In the genomic region with DNA sequence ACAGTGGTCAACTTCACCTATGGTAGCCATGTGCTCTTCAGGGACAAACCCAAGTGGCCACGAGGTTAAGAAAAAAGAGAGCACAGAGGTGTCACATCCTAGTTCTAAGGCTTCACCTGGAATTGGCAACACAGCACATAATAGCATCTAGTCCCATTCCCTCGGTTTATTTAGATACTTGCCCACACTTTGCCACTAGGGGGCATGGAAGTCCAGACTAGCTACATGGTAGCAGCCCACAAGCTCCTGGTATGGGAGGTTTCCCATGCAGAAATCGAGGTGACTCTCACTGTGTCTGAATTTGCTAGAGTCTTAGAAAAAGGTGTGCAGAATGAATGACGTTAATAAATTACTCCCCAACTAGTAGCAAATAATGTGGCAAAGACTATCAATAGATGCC, we compare ENCODE assay signal across 9 mouse cellular contexts. TPM values are rescaled to one million over a fixed set of nuclear protein-coding genes. Genes with fewer than 3 reads are reported as not detected.
DNase-seq lines count a peak whose midpoint lies in the region; ATAC-seq and TF ChIP-seq lines count a peak whose summit lies in the region.
"Had no signal": no experiment of that assay in that cellular context is flagged by ENCODE, and none has a peak within 500 bp of the region (broad histone marks: within the 10 kb centered on the region; RNA-seq: fewer than 3 reads in every experiment).

No protein-coding gene starts in this region.

- no peak overlapping the region for H3K27ac ChIP-seq in limb, embryonic 12.5 days
- H3K27ac ChIP-seq in midbrain, embryonic 16.5 days (ENCODE audit: low read length), result no peak overlapping the region
- no peak overlapping the region for H3K27ac ChIP-seq in stomach, postnatal 0 days (replicated peaks)
- H3K27ac ChIP-seq: embryonic facial prominence, embryonic 15.5 days had no signal

- 23% methylated on average over 4 of the region's 4 CpGs for WGBS in limb, embryonic 12.5 days
- 20% methylated on average over 4 of the region's 4 CpGs for WGBS in midbrain, embryonic 16.5 days
- 6% methylated on average over 4 of the region's 4 CpGs for WGBS in stomach, postnatal 0 days

- peak; percentile 56; the same call in 1 of the 2 replicates for ATAC-seq in limb, embryonic 12.5 days (ENCODE audit: insufficient number of reproducible peaks, insufficient read depth, low FRiP score, low TSS enrichment, low read depth)
- peak; percentile 66; the same call in 1 of the 2 replicates for ATAC-seq in midbrain, embryonic 16.5 days
- ATAC-seq in stomach, postnatal 0 days (ENCODE audit: low FRiP score, low TSS enrichment), result peak; percentile 69

- H3K4me3 ChIP-seq in limb, embryonic 12.5 days (replicated peaks), result no peak overlapping the region
- H3K4me3 ChIP-seq in midbrain, embryonic 16.5 days (ENCODE audit: low read depth, low read length), result no peak overlapping the region
- H3K4me3 ChIP-seq in stomach, postnatal 0 days (ENCODE audit: low read depth, low read length), result no peak overlapping the region
- H3K4me3 ChIP-seq: embryonic facial prominence, embryonic 15.5 days had no signal

- peaks cover 2% of the 10 kb centered on the region; the same call in 1 of the 2 replicates for H3K36me3 ChIP-seq in limb, embryonic 12.5 days
- H3K36me3 ChIP-seq in midbrain, embryonic 16.5 days (ENCODE audit: control insufficient read depth, insufficient read depth, low read length), result no peaks in the 10 kb centered on the region
- no peaks in the 10 kb centered on the region; the same call in 1 of the 2 replicates for H3K36me3 ChIP-seq in stomach, postnatal 0 days (ENCODE audit: control insufficient read depth, insufficient read depth, low read length)
- H3K36me3 ChIP-seq: embryonic facial prominence, embryonic 15.5 days had no signal

- peak; percentile 68 for DNase-seq in A20 (ENCODE audit: low read depth, low spot score)
- DNase-seq in T-cell, adult 2 months (ENCODE audit: low spot score), result peak; percentile 62
- DNase-seq in embryo, embryonic 10 days (ENCODE audit: low spot score), result peak; percentile 88
- peak; percentile 80 to 81 for DNase-seq in heart, adult 18-20 months
- DNase-seq in kidney, adult 9 months, result peak; percentile 87
- DNase-seq in stomach, postnatal 0 days (ENCODE audit: low spot score), result peak; percentile 70

- no peak overlapping the region for H3K4me2 ChIP-seq in limb, embryonic 12.5 days
- H3K4me2 ChIP-seq in midbrain, embryonic 16.5 days (ENCODE audit: low read length), result no peak overlapping the region
- H3K4me2 ChIP-seq in stomach, postnatal 0 days (replicated peaks; ENCODE audit: low read depth), result no peak overlapping the region
- H3K4me2 ChIP-seq: embryonic facial prominence, embryonic 15.5 days had no signal

- H3K4me1 ChIP-seq in limb, embryonic 12.5 days (replicated peaks), result peaks cover 9% of the 10 kb centered on the region; the same call in 1 of the 2 replicates
- H3K4me1 ChIP-seq in midbrain, embryonic 16.5 days (ENCODE audit: control insufficient read depth, insufficient read depth, low read length), result no peaks in the 10 kb centered on the region
- no peaks in the 10 kb centered on the region for H3K4me1 ChIP-seq in stomach, postnatal 0 days (replicated peaks; ENCODE audit: control insufficient read depth, insufficient read depth)
- H3K4me1 ChIP-seq: embryonic facial prominence, embryonic 15.5 days had no signal

- TF ChIP-seq EP300 in stomach, postnatal 0 days (optimal IDR thresholded peaks at IDR 0.05), result no peak

- H3K27me3 ChIP-seq in limb, embryonic 12.5 days, result no peaks in the 10 kb centered on the region
- H3K27me3 ChIP-seq in midbrain, embryonic 16.5 days (ENCODE audit: control insufficient read depth, insufficient read depth, low read depth, low read length), result no peaks in the 10 kb centered on the region
- H3K27me3 ChIP-seq in stomach, postnatal 0 days (ENCODE audit: control insufficient read depth, insufficient read depth, low read length), result no peaks in the 10 kb centered on the region
- H3K27me3 ChIP-seq: embryonic facial prominence, embryonic 15.5 days had no signal

- H3K9me3 ChIP-seq in limb, embryonic 12.5 days, result no peaks in the 10 kb centered on the region
- H3K9me3 ChIP-seq in midbrain, embryonic 16.5 days (replicated peaks; ENCODE audit: control insufficient read depth, low read length, poor library complexity, severe bottlenecking), result no peaks in the 10 kb centered on the region
- H3K9me3 ChIP-seq in stomach, postnatal 0 days (ENCODE audit: control insufficient read depth, low read length), result no peaks in the 10 kb centered on the region
- H3K9me3 ChIP-seq: embryonic facial prominence, embryonic 15.5 days had no signal

- no peak overlapping the region for H3K9ac ChIP-seq in limb, embryonic 12.5 days (replicated peaks)
- no peak overlapping the region for H3K9ac ChIP-seq in midbrain, embryonic 16.5 days (ENCODE audit: low read depth, low read length)
- no peak overlapping the region for H3K9ac ChIP-seq in stomach, postnatal 0 days (ENCODE audit: low read length)
- H3K9ac ChIP-seq: embryonic facial prominence, embryonic 15.5 days had no signal

- TF ChIP-seq CTCF in stomach, postnatal 0 days (IDR thresholded peaks at IDR 0.05; ENCODE audit: low read depth), result peak; percentile 91

RNA-seq across cellular contexts. Expression of gene Tmem97, which starts 9.9 kb away (rescaled TPM):
- total RNA-seq in heart, adult 18-20 months (2021), result 1 to 10 TPM; 4.2 to 6.1 TPM
- 63.3 and 63.9 TPM in 2 replicates for polyA plus RNA-seq in limb, embryonic 12.5 days (2016; fragmentation: Nextera tagmentation; extraction: Ambion mirVana)
- polyA plus RNA-seq in midbrain, embryonic 16.5 days (2015; fragmentation: Nextera tagmentation; extraction: Ambion mirVana), result 33.8 and 41.7 TPM in 2 replicates
- 63.2 and 68.2 TPM in 2 replicates for polyA plus RNA-seq in stomach, postnatal 0 days (2015; fragmentation: Nextera tagmentation; extraction: Ambion mirVana)

RNA-seq across cellular contexts. Expression of gene Ift20, which starts 24.3 kb away (rescaled TPM):
- 10 to 100 TPM; 31.9 to 32.6 TPM for total RNA-seq in heart, adult 18-20 months (2021)
- 129 and 132 TPM in 2 replicates for polyA plus RNA-seq in limb, embryonic 12.5 days (2016; fragmentation: Nextera tagmentation; extraction: Ambion mirVana)
- polyA plus RNA-seq in midbrain, embryonic 16.5 days (2015; fragmentation: Nextera tagmentation; extraction: Ambion mirVana), result 130 and 137 TPM in 2 replicates
- 163 and 168 TPM in 2 replicates for polyA plus RNA-seq in stomach, postnatal 0 days (2015; fragmentation: Nextera tagmentation; extraction: Ambion mirVana)

RNA-seq across cellular contexts. Expression of gene Tnfaip1, which starts 24.3 kb away (rescaled TPM):
- total RNA-seq in heart, adult 18-20 months (2021), result 10 to 100 TPM; 37.6 to 43.3 TPM
- polyA plus RNA-seq in limb, embryonic 12.5 days (2016; fragmentation: Nextera tagmentation; extraction: Ambion mirVana), result 70.4 and 72.5 TPM in 2 replicates
- polyA plus RNA-seq in midbrain, embryonic 16.5 days (2015; fragmentation: Nextera tagmentation; extraction: Ambion mirVana), result 67.7 and 68.8 TPM in 2 replicates
- 47.5 and 47.7 TPM in 2 replicates for polyA plus RNA-seq in stomach, postnatal 0 days (2015; fragmentation: Nextera tagmentation; extraction: Ambion mirVana)

RNA-seq across cellular contexts. Expression of gene Poldip2, which starts 48.5 kb away (rescaled TPM):
- total RNA-seq in heart, adult 18-20 months (2021), result 100 to 1,000 TPM; 150 to 158 TPM
- polyA plus RNA-seq in limb, embryonic 12.5 days (2016; fragmentation: Nextera tagmentation; extraction: Ambion mirVana), result 176 and 180 TPM in 2 replicates
- polyA plus RNA-seq in midbrain, embryonic 16.5 days (2015; fragmentation: Nextera tagmentation; extraction: Ambion mirVana), result 176 and 184 TPM in 2 replicates
- 91.1 and 95.9 TPM in 2 replicates for polyA plus RNA-seq in stomach, postnatal 0 days (2015; fragmentation: Nextera tagmentation; extraction: Ambion mirVana)

RNA-seq across cellular contexts. Expression of gene Tmem199, which starts 48.5 kb away (rescaled TPM):
- total RNA-seq in heart, adult 18-20 months (2021), result 10 to 100 TPM; 10.4 to 12.2 TPM
- polyA plus RNA-seq in limb, embryonic 12.5 days (2016; fragmentation: Nextera tagmentation; extraction: Ambion mirVana), result 51.9 and 56.1 TPM in 2 replicates
- 95.5 and 96.6 TPM in 2 replicates for polyA plus RNA-seq in midbrain, embryonic 16.5 days (2015; fragmentation: Nextera tagmentation; extraction: Ambion mirVana)
- 28.4 and 32.1 TPM in 2 replicates for polyA plus RNA-seq in stomach, postnatal 0 days (2015; fragmentation: Nextera tagmentation; extraction: Ambion mirVana)
